Mouse (Mus musculus): ENCODE data around the gene Atp1a4.

The Atp1a4 gene

GRCm38 (mm10) chr1:172258314-172258713 is at the start of gene Atp1a4:
TSS of gene Atp1a4 (minus strand) at chr1:172258414.
- no peak for DNase-seq

DNA sequence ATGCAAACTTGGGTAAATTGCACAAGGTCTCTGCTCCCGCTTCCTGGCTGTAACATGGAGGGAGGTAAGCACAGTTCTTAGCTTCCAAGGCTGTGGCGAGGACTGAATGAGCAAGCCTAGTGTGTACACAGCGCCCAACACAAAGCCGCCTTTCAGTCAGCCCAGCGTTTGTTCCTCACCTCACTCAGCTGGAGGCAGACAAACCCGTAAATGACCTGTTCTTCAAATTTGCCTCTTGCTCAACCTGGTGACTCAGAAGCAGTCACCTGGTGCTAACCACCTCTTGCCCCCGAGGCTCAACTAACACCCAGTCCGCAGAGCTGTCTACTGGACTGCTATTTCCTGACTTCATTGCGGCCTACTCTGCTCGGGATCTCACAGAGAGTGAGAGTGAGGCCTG is 49.7 kb upstream of the Atp1a4 start:
- no peak for DNase-seq

GRCm38 (mm10) chr1:172306885-172307284 is 48.7 kb upstream of the Atp1a4 start:
- no peak for DNase-seq

DNA sequence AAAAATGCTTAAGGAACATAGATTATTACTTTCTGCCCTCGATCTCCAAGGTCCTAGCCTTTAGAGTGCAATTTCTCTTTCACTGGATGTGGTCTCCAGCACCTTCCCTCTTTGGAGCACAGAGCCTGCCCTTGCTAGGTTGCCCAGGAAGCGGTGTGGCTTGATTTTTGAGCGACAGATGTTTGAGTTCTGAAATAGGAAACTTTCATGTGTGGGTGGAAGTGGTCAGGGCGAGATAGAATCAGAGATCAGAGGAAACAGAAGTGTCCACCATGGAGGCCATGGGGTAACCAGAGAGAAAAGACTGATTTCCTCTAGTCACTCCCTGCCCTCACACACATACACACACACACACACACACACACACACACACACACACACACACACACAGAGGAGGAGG is 48.0 kb upstream of the Atp1a4 start:
- DNase-seq = no peak

DNA sequence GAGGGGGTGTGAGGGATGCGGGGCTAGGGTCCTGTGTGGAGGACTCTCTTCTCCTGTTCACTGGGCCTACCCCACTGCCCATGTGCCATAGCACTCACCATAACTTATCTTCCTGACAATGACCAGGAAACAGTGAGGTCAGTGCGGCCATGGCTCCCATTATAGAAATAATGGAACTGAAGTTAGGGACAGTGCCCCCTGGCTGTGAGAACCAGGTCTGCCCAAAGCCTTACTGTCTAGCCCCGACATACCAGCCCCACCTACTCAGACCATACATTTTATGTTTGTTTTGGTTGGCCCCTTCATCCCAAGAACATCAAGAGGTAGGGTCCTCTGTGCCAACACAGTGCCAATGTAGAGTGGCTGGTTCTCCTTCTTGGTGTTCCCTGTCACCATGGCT is 47.4 kb upstream of the Atp1a4 start:
- no peak for DNase-seq

GRCm38 (mm10) chr1:172305153-172305552 is 46.9 kb upstream of the Atp1a4 start:
- no peak for DNase-seq

DNA sequence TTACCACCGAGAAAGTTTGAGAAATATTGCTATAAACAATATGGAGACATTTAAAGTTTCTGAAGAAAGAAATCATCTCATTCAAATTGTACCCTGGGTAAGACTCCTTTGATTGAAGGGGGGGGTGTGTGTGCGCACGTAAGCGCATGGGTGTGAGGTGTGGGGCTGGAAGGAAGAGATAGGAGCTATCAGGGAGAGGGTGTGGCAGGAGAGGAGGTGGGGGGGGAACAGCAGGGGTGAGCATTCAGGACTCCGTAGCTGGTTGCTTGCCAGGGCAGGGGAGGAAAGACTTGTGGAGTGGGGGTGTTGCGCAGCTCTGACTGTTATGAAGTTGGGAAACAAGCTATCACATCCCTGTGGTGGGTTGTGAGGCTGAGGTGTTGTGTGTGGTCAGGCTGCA is 46.2 kb upstream of the Atp1a4 start:
- no peak for DNase-seq

- DNase-seq = no peak
These were observed 44.6 kb upstream of the Atp1a4 start for GRCm38 (mm10) chr1:172302851-172303250.

- DNase-seq = no peak
These were observed 44.1 kb upstream of the Atp1a4 start for GRCm38 (mm10) chr1:172302311-172302710.

DNA sequence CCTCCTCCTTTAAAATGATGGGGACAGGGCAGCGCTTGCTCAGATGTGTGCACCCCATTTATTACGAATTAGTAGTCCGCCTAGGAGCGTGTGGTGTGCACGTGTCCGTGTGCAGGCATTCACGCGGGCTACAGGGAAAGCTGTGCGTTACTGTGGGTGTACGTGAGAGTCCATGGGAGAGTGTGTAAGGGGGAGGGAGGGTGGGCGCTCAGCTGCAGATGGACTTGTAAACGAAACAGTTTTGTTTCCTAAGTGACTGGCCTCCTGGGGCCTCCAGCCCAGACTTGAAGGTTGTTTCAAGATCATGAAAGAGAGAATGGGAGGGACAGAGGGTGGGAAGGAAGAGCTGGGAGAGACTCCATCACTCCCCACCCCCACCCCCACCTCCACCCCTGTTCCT is 43.0 kb upstream of the Atp1a4 start:
- no peak for DNase-seq

GRCm38 (mm10) chr1:172300247-172300646 is 42.0 kb upstream of the Atp1a4 start:
- no peak for DNase-seq

DNA sequence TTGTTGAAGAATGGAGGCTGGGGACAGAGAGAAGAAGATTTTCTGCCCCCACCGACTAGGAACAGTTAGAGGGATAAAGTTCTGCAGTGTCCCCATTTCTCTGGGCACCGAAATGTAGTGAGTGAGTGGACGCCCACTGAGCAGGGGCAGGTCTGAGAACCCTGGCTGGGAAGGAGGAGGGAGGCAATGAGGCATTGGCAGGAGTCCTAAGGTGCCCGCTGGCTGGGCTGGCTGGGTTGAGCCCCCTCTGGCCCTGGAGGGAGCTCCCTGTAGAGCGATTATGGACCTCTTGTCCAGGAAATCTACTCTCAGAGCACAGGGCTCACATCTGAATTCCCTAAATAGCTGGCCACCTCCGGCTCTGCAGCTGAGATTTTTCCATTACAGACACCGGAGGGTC is 41.3 kb upstream of the Atp1a4 start:
- DNase-seq = no peak

DNA sequence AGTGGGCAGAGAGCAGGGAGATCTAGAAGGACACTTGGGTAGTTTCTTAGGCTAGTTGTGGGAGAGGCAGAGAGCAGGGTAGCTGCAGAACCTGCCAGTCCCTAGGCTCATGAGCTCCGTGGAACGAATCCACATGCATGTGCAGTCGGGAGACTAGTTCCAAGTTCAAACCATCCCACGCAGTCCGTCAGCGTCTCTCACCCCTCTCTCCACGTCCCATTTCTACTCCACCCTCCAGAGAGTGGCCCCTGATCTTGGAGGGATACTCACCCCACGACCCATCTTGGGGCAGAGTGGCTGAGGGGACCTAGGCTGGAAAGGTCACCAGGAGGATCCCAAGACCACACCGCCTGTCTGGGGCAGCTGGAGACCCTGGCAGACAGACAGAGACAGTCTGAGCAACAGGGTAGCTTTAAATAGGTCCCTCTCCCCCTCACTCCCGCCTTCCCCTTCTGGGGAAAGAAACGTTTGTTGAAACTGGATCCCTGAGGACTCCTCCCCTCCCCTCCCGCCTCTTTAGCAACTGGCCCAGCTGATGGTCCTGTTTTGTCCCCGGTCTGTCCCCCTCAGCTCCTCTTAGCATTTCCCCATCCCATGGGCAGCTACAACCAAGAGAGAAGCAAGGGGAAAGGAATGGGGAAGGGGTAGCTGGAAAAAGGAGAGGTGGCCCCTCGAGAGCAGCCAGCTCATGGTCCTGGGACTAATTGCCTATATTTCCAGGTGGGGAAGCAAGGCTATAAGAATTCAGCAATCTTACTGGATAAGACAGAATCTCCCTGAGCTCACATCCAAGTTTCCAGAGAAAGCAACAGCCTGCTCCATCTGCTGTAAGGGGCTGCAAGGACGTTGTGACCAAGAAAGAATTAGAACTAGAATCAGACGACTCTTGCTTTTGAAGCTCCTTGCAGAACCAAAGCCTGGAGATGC is 39.7 kb upstream of the Atp1a4 start, which contains the start of gene Atp1a2:
Atp1a2 (minus strand) TSS at position 454 of the 927 bp plus-strand sequence.
- peak; percentile 77 for DNase-seq

DNA sequence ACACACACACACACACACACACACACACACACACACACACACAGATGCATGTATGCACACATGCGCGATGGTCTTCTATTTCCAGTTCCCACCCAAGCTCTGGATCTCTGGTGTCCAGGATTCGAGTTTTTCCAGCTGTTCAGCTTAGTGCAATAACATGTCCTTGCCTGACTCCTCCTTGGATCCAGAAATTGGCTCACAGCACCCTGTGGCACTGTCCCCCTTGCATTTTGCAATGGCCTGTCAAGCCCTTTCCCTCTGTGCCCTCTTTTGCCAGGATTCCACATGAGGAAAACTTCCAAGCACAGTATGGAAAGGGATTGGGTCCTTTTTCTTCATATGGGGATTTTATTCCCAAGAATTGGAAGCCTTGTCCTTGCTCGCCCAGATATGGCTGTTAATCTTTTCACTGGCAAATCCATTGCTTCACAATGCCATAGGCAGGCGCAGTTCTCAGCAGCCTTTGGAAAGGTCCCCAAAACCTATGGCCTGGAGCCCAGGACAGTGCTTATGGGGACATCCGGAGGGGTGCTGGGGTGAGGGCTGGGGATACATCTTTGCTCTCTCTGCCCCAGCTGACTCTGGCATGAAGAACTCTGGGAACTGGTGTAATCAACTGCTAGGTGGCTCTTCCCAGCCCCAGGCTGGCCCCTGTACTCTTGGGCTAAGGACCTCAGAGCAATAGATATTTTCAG is 38.7 kb upstream of the Atp1a4 start:
- DNase-seq = no peak

DNA sequence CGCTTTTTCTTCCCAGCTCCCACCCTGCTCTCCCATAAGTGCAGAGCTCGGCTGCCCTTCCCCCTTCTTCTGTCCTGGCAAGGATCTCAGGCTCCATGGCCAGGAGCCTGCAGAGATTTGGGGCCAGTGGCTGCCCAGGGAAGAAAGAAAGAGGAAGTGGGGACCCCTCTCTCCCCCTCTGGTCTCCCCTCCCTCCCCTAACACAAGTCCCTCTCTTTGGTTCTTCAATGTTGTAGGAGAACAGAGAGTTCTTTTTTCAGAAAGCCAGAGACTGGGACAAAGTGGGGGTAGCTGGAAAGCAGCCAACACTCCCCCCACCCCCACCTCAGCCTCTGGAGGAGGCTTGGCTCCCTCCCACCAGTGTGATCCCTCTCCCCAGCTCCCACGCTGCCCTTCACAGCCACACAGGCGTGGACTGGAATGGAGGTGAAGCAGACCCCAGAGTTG is 37.6 kb upstream of the Atp1a4 start:
- DNase-seq = peak; percentile 48

- DNase-seq = no peak
These were observed 35.2 kb upstream of the Atp1a4 start for GRCm38 (mm10) chr1:172293449-172293848.

GRCm38 (mm10) chr1:172292880-172293279 is 34.7 kb upstream of the Atp1a4 start:
- no peak for DNase-seq

DNA sequence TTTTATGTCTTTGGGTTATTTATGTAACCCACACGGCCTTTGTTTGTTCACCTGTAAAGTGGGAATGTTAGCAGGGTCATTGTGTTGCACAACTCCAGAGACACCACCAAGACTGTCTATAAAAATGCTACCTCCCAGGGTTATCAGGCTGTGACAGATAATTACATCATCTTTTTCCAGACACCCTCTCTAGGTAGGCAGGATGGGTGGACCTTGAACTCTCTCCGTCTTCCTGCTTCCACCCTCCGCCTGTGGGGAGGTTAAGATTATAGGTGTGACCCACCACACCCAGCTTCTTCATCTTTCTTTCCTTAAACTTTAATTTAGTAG is 31.4 kb upstream of the Atp1a4 start:
- DNase-seq = no peak

DNA sequence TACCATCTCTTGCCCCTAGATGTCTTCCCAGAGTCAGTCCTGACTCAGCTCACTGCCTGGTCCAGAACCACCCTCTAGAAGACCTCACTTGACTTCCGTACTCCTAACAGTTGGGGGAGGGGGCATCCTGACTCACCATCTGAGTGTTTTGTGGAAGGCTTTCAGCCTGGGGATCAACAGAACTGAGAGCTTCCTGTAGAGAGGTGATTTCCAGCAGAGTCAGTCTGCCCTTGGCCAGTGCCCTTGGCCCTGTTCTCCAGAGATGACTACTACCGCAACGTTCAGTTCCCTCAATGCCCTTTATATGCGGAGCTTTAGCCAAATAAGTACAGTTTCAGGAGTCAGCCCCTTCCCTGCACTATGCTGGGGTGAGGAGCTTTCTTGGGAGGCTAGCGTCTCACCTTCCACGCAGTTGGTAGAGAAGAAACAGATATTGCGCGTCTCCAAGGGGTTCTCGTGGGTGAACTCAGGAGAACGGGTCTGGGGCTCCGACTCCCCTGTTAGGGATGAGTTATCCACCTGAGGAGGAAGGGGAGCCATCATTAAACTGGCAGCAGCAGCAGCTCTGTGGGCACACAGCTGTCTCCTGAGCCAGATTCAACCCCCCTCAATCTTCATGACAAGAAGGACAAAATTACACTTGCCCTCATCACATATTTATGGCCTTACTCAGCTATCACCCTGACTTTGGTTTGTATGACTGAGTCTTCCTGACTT is 30.8 kb upstream of the Atp1a4 start:
- no peak for DNase-seq

GRCm38 (mm10) chr1:172286740-172287139 is 28.5 kb upstream of the Atp1a4 start:
- no peak for DNase-seq

- DNase-seq = peak; percentile 44
These were observed 26.0 kb upstream of the Atp1a4 start for GRCm38 (mm10) chr1:172284221-172284620.

GRCm38 (mm10) chr1:172283073-172283472 is 24.9 kb upstream of the Atp1a4 start:
- no peak for DNase-seq

DNA sequence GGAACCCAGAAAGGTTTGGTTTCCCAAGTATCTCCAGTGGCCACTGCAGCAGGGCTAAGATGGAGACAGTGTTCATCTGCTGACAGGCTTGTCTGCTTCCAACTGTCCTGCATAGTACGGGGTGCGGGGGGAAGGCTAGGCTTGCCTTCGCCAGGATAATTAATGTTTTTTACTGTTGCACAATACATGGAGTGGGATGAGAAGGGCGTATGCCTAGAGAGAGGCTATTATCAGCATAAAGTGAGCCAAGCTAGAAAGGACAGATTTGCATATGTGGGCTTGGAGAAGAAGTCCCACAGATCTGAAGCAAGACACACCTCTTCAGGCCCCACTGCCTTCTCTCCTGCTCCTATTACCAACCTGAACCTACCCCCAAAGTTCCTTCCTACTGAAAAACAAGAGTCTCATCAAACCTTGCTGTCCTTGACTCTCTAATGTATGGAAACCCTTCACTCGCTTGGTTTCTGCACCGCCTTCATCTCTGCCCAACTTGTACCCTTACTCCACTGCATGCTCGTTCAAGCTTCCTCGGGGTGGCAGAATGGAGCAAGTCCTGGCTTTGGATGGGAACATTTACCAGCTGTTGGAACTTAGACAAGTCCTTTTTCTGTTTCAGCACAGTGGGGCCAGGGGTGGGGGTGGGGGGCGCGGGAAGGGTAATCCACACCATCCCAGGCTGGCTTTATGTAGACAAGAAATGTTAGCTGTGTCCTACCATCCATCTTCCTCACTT is 23.5 kb upstream of the Atp1a4 start:
- DNase-seq = no peak
